In genomic region chr1:180265399-180265798, GRCm38 (mm10) we compare ENCODE assay signal across 9 mouse cellular contexts. TPM values are rescaled to one million over a fixed set of nuclear protein-coding genes. Genes with fewer than 3 reads are reported as not detected.
DNase-seq lines count a peak whose midpoint lies in the region; ATAC-seq and TF ChIP-seq lines count a peak whose summit lies in the region.
"Had no signal": no experiment of that assay in that cellular context is flagged by ENCODE, and none has a peak within 500 bp of the region (broad histone marks: within the 10 kb centered on the region; RNA-seq: fewer than 3 reads in every experiment).

No protein-coding gene starts in this region.

- peak overlapping the region; percentile 35 for H3K4me2 ChIP-seq in heart, embryonic 16.5 days (ENCODE audit: low read depth, low read length)
- H3K4me2 ChIP-seq in limb, embryonic 12.5 days, result peak overlapping the region; percentile 27
- peak overlapping the region; percentile 22 for H3K4me2 ChIP-seq in myocyte (ENCODE audit: low read depth)

- TF ChIP-seq POLR2A in myocyte (IDR thresholded peaks at IDR 0.05; ENCODE audit: insufficient read length, low read depth), result no peak

- peak overlapping the region; percentile 9; the same call in 1 of the 2 replicates for H3K4me3 ChIP-seq in layer of hippocampus, adult 2 months
- no peak overlapping the region for H3K4me3 ChIP-seq in heart, embryonic 16.5 days (ENCODE audit: low read length)
- H3K4me3 ChIP-seq in limb, embryonic 12.5 days (replicated peaks), result no peak overlapping the region
- no peak overlapping the region for H3K4me3 ChIP-seq in myocyte

- H3K9ac ChIP-seq in heart, embryonic 16.5 days (ENCODE audit: low read length), result no peak overlapping the region
- H3K9ac ChIP-seq in limb, embryonic 12.5 days (replicated peaks), result no peak overlapping the region

- H3K27me3 ChIP-seq in heart, embryonic 16.5 days (ENCODE audit: control insufficient read depth, insufficient read depth, low read length), result peaks cover 2% of the 10 kb centered on the region; the same call in 1 of the 2 replicates
- peaks cover 9% of the 10 kb centered on the region for H3K27me3 ChIP-seq in limb, embryonic 12.5 days
- H3K27me3 ChIP-seq in myocyte (ENCODE audit: control insufficient read depth, insufficient read depth, insufficient read length), result peaks cover 13% of the 10 kb centered on the region
- H3K27me3 ChIP-seq: Patski had no signal

- no peaks in the 10 kb centered on the region for H3K9me3 ChIP-seq in heart, embryonic 16.5 days (replicated peaks; ENCODE audit: control insufficient read depth, low read length)
- H3K9me3 ChIP-seq in limb, embryonic 12.5 days, result no peaks in the 10 kb centered on the region

- H3K79me2 ChIP-seq in myocyte (ENCODE audit: control insufficient read depth, insufficient read depth), result no peaks in the 10 kb centered on the region

- no peak for TF ChIP-seq CTCF in layer of hippocampus, adult 2 months (conservative IDR thresholded peaks at IDR 0.05)

- no peaks in the 10 kb centered on the region for H3K36me3 ChIP-seq in heart, embryonic 16.5 days (ENCODE audit: control insufficient read depth, insufficient read depth)
- no peaks in the 10 kb centered on the region for H3K36me3 ChIP-seq in limb, embryonic 12.5 days
- H3K36me3 ChIP-seq in myocyte (ENCODE audit: control insufficient read depth, insufficient read depth), result no peaks in the 10 kb centered on the region

- no peak overlapping the region for H3ac ChIP-seq in myocyte (ENCODE audit: control insufficient read depth, insufficient read length)

- peak; percentile 63 for ATAC-seq in common myeloid progenitor, adult 5-6 weeks (replicated peaks; ENCODE audit: low read depth, poor library complexity, severe bottlenecking)
- no peak for ATAC-seq in heart, embryonic 16.5 days (replicated peaks; ENCODE audit: extremely low read depth, insufficient read depth, low FRiP score)
- ATAC-seq in limb, embryonic 12.5 days (ENCODE audit: insufficient number of reproducible peaks, insufficient read depth, low FRiP score, low TSS enrichment, low read depth), result no peak
- ATAC-seq: Patski had no signal

- 11% methylated on average over 7 of the region's 7 CpGs for WGBS in heart, embryonic 16.5 days
- WGBS in limb, embryonic 12.5 days, result 19% methylated on average over 7 of the region's 7 CpGs

- H3K4me1 ChIP-seq in heart, embryonic 16.5 days (ENCODE audit: control insufficient read depth, insufficient read depth, low read length), result peaks cover 9% of the 10 kb centered on the region
- H3K4me1 ChIP-seq in limb, embryonic 12.5 days (replicated peaks), result peaks cover 4% of the 10 kb centered on the region; the same call in 1 of the 2 replicates

- DNase-seq in layer of hippocampus, adult 2 months (ENCODE audit: low spot score in 2 of 2), result no peak
- DNase-seq in layer of hippocampus, adult 8-10 months (ENCODE audit: low spot score in 2 of 2), result no peak
- no peak for DNase-seq in right cerebral cortex, postnatal 36 days (ENCODE audit: low spot score in 2 of 2)
- no peak for DNase-seq in left cerebral cortex, adult 11 months (ENCODE audit: low spot score)

- no peak overlapping the region for H3K27ac ChIP-seq in layer of hippocampus, adult 2 months
- H3K27ac ChIP-seq in heart, embryonic 16.5 days (ENCODE audit: low read length), result no peak overlapping the region
- no peak overlapping the region for H3K27ac ChIP-seq in limb, embryonic 12.5 days

TF ChIP-seq in myocyte, 11 proteins besides CTCF, POLR2A, EP300 and RAD21:
- no peak for TF ChIP-seq TCF12 (IDR thresholded peaks at IDR 0.05; ENCODE audit: insufficient read depth, poor library complexity, severe bottlenecking)
- TF ChIP-seq MAX (IDR thresholded peaks at IDR 0.05; ENCODE audit: low read depth), result no peak
- no peak for TF ChIP-seq MYOD1 (IDR thresholded peaks at IDR 0.05; ENCODE audit: control insufficient read depth in 1 of 3, insufficient read length in 2 of 3, low read depth in 2 of 3)
- TF ChIP-seq POLR2AphosphoS2 (IDR thresholded peaks at IDR 0.05; ENCODE audit: insufficient read length, low read depth), result no peak
- no peak for TF ChIP-seq MYOG (IDR thresholded peaks at IDR 0.05; ENCODE audit: control insufficient read depth in 1 of 3, insufficient read depth in 1 of 3, insufficient read length in 2 of 3, low read depth in 2 of 3)
- no peak for TF ChIP-seq E2F4 (IDR thresholded peaks at IDR 0.05; ENCODE audit: insufficient read depth)
- no peak for TF ChIP-seq SRF (IDR thresholded peaks at IDR 0.05; ENCODE audit: control insufficient read depth, insufficient read length, low read depth)
- TF ChIP-seq USF1 (IDR thresholded peaks at IDR 0.05; ENCODE audit: low read depth), result no peak
- no peak for TF ChIP-seq TCF3 (IDR thresholded peaks at IDR 0.05; ENCODE audit: insufficient read length, low read depth)
- no peak for TF ChIP-seq CEBPB (IDR thresholded peaks at IDR 0.05; ENCODE audit: insufficient read depth, poor library complexity, severe bottlenecking)

RNA-seq across cellular contexts. Expression of gene Psen2, which starts 2.2 kb away (rescaled TPM):
- total RNA-seq in layer of hippocampus, adult 2 months (2021), result 10 to 100 TPM; 17.2 to 22.2 TPM
- total RNA-seq in layer of hippocampus, adult 8-10 months (2022), result 10 to 100 TPM; 21.5 to 25.9 (median 22.2) TPM
- 20.8 and 24.3 TPM in 2 replicates for total RNA-seq in common myeloid progenitor, adult 5-6 weeks (2017)
- 16.5 TPM in 2 replicates for polyA plus RNA-seq in heart, embryonic 16.5 days (2015; fragmentation: Nextera tagmentation; extraction: Ambion mirVana)
- 10.3 and 10.7 TPM in 2 replicates for polyA plus RNA-seq in limb, embryonic 12.5 days (2016; fragmentation: Nextera tagmentation; extraction: Ambion mirVana)
- 28.6 TPM for polyA plus RNA-seq in myocyte (2012; fragmentation: generic; extraction: Trizol)
